Mouse (Mus musculus) lung, postnatal 36 days (tissue): ENCODE measurements around the gene Olfr350.

ENCODE experiments used
- DNase-seq: peaks from one replicate; pipeline ENCODE4 v3.0.0; 2022; ENCODE audit warnings: mixed read lengths

The Olfr350 gene

GRCm38 (mm10) chr2:36846010-36846409, at the start of gene Olfr350:
Gene Olfr350 (plus strand): TSS chr2:36846310.
- no peak for DNase-seq

- no peak for DNase-seq
Measured at GRCm38 (mm10) chr2:36816932-36817331, 29.2 kb upstream of the Olfr350 start, which contains the start of gene Olfr3. Gene Olfr3 (minus strand): TSS chr2:36817032.

GRCm38 (mm10) chr2:36862560-36862959, 16.4 kb downstream of the Olfr350 start, which contains the start of gene Olfr351:
Gene Olfr351 (minus strand): TSS chr2:36862660.
- no peak for DNase-seq

- no peak for DNase-seq
Measured at GRCm38 (mm10) chr2:36868160-36868559, 22.1 kb downstream of the Olfr350 start, which contains the start of gene Olfr352. Gene Olfr352 (plus strand): TSS chr2:36868460.

- DNase-seq: no peak
Measured at GRCm38 (mm10) chr2:36892836-36893235, 46.7 kb downstream of the Olfr350 start, which contains the start of gene Olfr353. Gene Olfr353 (minus strand): TSS chr2:36892936.

- DNase-seq: no peak
Measured at GRCm38 (mm10) chr2:36897114-36897513, 51.0 kb downstream of the Olfr350 start.
